In the genomic region with DNA sequence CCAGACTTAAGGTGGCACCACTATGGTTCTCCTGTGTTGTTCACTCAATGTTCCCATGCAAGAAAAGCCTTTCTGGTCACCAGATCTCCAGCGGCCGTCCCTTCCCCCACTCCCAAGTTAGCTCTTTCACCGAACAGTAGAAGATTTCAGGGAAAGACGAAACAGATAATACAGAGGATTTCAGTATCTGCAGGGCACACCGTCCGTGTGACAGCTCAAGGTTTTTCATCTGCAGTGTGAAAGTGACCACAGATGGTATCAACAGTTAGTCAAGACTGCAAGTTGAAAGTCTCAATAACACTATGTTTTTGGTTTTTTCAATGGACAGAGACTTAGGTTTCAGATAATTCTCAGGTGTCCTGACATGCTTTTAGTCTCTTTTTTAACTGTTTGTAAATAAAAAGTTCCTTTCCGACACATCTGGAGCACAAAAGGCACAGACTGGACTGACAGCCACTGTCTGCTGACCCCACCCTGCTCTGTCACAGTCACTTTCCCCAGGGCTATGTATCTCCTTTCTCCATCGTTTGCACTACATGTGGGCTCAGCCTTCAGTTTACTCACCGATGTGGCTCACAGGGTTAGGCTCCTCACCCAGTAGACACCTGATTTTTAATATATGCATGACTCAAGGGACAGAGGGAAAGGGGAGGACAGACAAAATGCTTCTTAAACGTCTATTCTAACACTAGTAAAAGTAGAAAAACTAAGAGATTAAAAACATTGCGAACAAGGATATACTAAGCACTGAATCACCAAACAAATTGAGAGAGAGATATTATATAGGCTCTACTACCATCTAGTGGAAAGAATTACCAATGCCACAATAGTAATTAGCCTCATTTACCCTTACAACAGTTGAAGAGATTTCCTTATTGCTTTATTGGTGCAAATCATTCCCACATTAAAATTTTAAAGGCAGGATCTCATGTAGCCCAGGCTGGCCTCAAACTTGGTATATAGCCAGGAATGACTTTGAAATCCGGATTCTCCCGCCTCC, we compare ENCODE assay signal across 9 mouse cellular contexts. TPM values are rescaled to one million over a fixed set of nuclear protein-coding genes. Genes with fewer than 3 reads are reported as not detected.
DNase-seq lines count a peak whose midpoint lies in the region; ATAC-seq and TF ChIP-seq lines count a peak whose summit lies in the region.
"Had no signal": no experiment of that assay in that cellular context is flagged by ENCODE, and none has a peak within 500 bp of the region (broad histone marks: within the 10 kb centered on the region; RNA-seq: fewer than 3 reads in every experiment).

No protein-coding gene starts in this region.

- WGBS in embryonic facial prominence, embryonic 11.5 days = 71% methylated on average over 13 of the region's 13 CpGs
- whole genome bisulfite sequencing in embryonic facial prominence, embryonic 10.5 days = 74% methylated on average over 13 of the region's 13 CpGs
- 76% methylated on average over 13 of the region's 13 CpGs for WGBS in midbrain, embryonic 11.5 days
- WGBS in midbrain, embryonic 10.5 days = 78% methylated on average over 13 of the region's 13 CpGs
- WGBS in intestine, postnatal 0 days = 72% methylated on average over 13 of the region's 13 CpGs
- WGBS in stomach, postnatal 0 days = 68% methylated on average over 13 of the region's 13 CpGs

- no peak overlapping the region for H3K4me2 ChIP-seq in embryonic facial prominence, embryonic 11.5 days (ENCODE audit: low read depth, low read length)
- no peak overlapping the region for H3K4me2 ChIP-seq in midbrain, embryonic 11.5 days
- H3K4me2 ChIP-seq in intestine, postnatal 0 days (replicated peaks; ENCODE audit: low read depth) = no peak overlapping the region
- H3K4me2 ChIP-seq in stomach, postnatal 0 days (replicated peaks; ENCODE audit: low read depth) = no peak overlapping the region
- H3K4me2 ChIP-seq: liver, embryonic 15.5 days had no signal

- TF ChIP-seq EP300 in stomach, postnatal 0 days (optimal IDR thresholded peaks at IDR 0.05) = no peak

- no peak overlapping the region for H3K27ac ChIP-seq in embryonic facial prominence, embryonic 11.5 days (replicated peaks; ENCODE audit: low read depth, low read length)
- H3K27ac ChIP-seq in embryonic facial prominence, embryonic 10.5 days (replicated peaks) = no peak overlapping the region
- H3K27ac ChIP-seq in midbrain, embryonic 11.5 days (ENCODE audit: low read depth, low read length) = no peak overlapping the region
- H3K27ac ChIP-seq in midbrain, embryonic 10.5 days (replicated peaks) = no peak overlapping the region
- no peak overlapping the region for H3K27ac ChIP-seq in intestine, postnatal 0 days (ENCODE audit: low read depth, low read length)
- no peak overlapping the region for H3K27ac ChIP-seq in stomach, postnatal 0 days (replicated peaks)
- H3K27ac ChIP-seq: liver, embryonic 15.5 days had no signal

- 0 out of 2 replicates have a peak, but pooled peaks have one; percentile 39 for ATAC-seq in embryonic facial prominence, embryonic 11.5 days (replicated peaks; ENCODE audit: insufficient number of reproducible peaks, low FRiP score, low TSS enrichment, low read depth)
- 0 out of 2 replicates have a peak, but pooled peaks have one; percentile 10 for ATAC-seq in midbrain, embryonic 11.5 days (ENCODE audit: low FRiP score)
- peak; percentile 26; the same call in 1 of the 2 replicates for ATAC-seq in intestine, postnatal 0 days
- ATAC-seq in stomach, postnatal 0 days (ENCODE audit: low FRiP score, low TSS enrichment) = peak; percentile 53; the same call in 1 of the 2 replicates
- ATAC-seq in granulocyte monocyte progenitor cell, adult 5-6 weeks (replicated peaks; ENCODE audit: poor library complexity, severe bottlenecking) = no peak

- no peaks in the 10 kb centered on the region for H3K4me1 ChIP-seq in embryonic facial prominence, embryonic 11.5 days (ENCODE audit: control insufficient read depth, insufficient read depth, low read length)
- no peaks in the 10 kb centered on the region for H3K4me1 ChIP-seq in embryonic facial prominence, embryonic 10.5 days
- H3K4me1 ChIP-seq in midbrain, embryonic 11.5 days (ENCODE audit: control insufficient read depth, insufficient read depth, low read length) = peaks cover 4% of the 10 kb centered on the region; the same call in 1 of the 2 replicates
- H3K4me1 ChIP-seq in midbrain, embryonic 10.5 days = peaks cover 29% of the 10 kb centered on the region
- H3K4me1 ChIP-seq in intestine, postnatal 0 days (replicated peaks; ENCODE audit: control insufficient read depth, insufficient read depth, low read length) = 0 out of 2 replicates have a peak, but pooled peaks cover 3% of the 10 kb centered on the region
- no peaks in the 10 kb centered on the region for H3K4me1 ChIP-seq in stomach, postnatal 0 days (replicated peaks; ENCODE audit: control insufficient read depth, insufficient read depth)
- H3K4me1 ChIP-seq: liver, embryonic 15.5 days had no signal

- no peaks in the 10 kb centered on the region for H3K27me3 ChIP-seq in embryonic facial prominence, embryonic 11.5 days (ENCODE audit: control insufficient read depth, insufficient read depth, low read length)
- H3K27me3 ChIP-seq in embryonic facial prominence, embryonic 10.5 days (replicated peaks; ENCODE audit: low read depth, poor library complexity, severe bottlenecking) = no peaks in the 10 kb centered on the region
- H3K27me3 ChIP-seq in midbrain, embryonic 11.5 days (ENCODE audit: control insufficient read depth, insufficient read depth, low read length) = no peaks in the 10 kb centered on the region
- H3K27me3 ChIP-seq in midbrain, embryonic 10.5 days (ENCODE audit: low read depth, poor library complexity, severe bottlenecking) = no peaks in the 10 kb centered on the region
- no peaks in the 10 kb centered on the region for H3K27me3 ChIP-seq in intestine, postnatal 0 days (replicated peaks; ENCODE audit: control insufficient read depth, insufficient read depth, low read length)
- no peaks in the 10 kb centered on the region for H3K27me3 ChIP-seq in stomach, postnatal 0 days (ENCODE audit: control insufficient read depth, insufficient read depth, low read length)
- H3K27me3 ChIP-seq: liver, embryonic 15.5 days had no signal

- TF ChIP-seq CTCF in intestine, postnatal 0 days (IDR thresholded peaks at IDR 0.05; ENCODE audit: low read depth) = peak; percentile 71
- peak; percentile 80 for TF ChIP-seq CTCF in stomach, postnatal 0 days (IDR thresholded peaks at IDR 0.05; ENCODE audit: low read depth)

- no peaks in the 10 kb centered on the region for H3K9me3 ChIP-seq in embryonic facial prominence, embryonic 11.5 days (replicated peaks; ENCODE audit: control insufficient read depth, low read length)
- no peaks in the 10 kb centered on the region for H3K9me3 ChIP-seq in embryonic facial prominence, embryonic 10.5 days
- no peaks in the 10 kb centered on the region for H3K9me3 ChIP-seq in midbrain, embryonic 11.5 days (ENCODE audit: control insufficient read depth, low read length)
- H3K9me3 ChIP-seq in midbrain, embryonic 10.5 days (replicated peaks) = no peaks in the 10 kb centered on the region
- no peaks in the 10 kb centered on the region for H3K9me3 ChIP-seq in intestine, postnatal 0 days (ENCODE audit: control insufficient read depth)
- no peaks in the 10 kb centered on the region for H3K9me3 ChIP-seq in stomach, postnatal 0 days (ENCODE audit: control insufficient read depth, low read length)
- H3K9me3 ChIP-seq: liver, embryonic 15.5 days had no signal

- H3K4me3 ChIP-seq in embryonic facial prominence, embryonic 11.5 days (ENCODE audit: low read depth, low read length) = no peak overlapping the region
- no peak overlapping the region for H3K4me3 ChIP-seq in embryonic facial prominence, embryonic 10.5 days
- H3K4me3 ChIP-seq in midbrain, embryonic 11.5 days (ENCODE audit: low read depth, low read length) = no peak overlapping the region
- H3K4me3 ChIP-seq in midbrain, embryonic 10.5 days = no peak overlapping the region
- no peak overlapping the region for H3K4me3 ChIP-seq in intestine, postnatal 0 days (ENCODE audit: low read depth, low read length)
- no peak overlapping the region for H3K4me3 ChIP-seq in stomach, postnatal 0 days (ENCODE audit: low read depth, low read length)
- H3K4me3 ChIP-seq: liver, embryonic 15.5 days had no signal

- no peaks in the 10 kb centered on the region for H3K36me3 ChIP-seq in embryonic facial prominence, embryonic 11.5 days (replicated peaks; ENCODE audit: control insufficient read depth, insufficient read depth, low read depth, low read length)
- H3K36me3 ChIP-seq in embryonic facial prominence, embryonic 10.5 days (replicated peaks) = no peaks in the 10 kb centered on the region
- H3K36me3 ChIP-seq in midbrain, embryonic 11.5 days (ENCODE audit: control insufficient read depth, insufficient read depth, low read length) = no peaks in the 10 kb centered on the region
- no peaks in the 10 kb centered on the region for H3K36me3 ChIP-seq in midbrain, embryonic 10.5 days
- H3K36me3 ChIP-seq in intestine, postnatal 0 days (ENCODE audit: control insufficient read depth, insufficient read depth) = peaks cover 20% of the 10 kb centered on the region
- no peaks in the 10 kb centered on the region for H3K36me3 ChIP-seq in stomach, postnatal 0 days (ENCODE audit: control insufficient read depth, insufficient read depth, low read length)
- H3K36me3 ChIP-seq: liver, embryonic 15.5 days had no signal

- DNase-seq in embryonic facial prominence, embryonic 11.5 days (ENCODE audit: low spot score) = peak; percentile 34
- DNase-seq in embryonic facial prominence, embryonic 10.5 days (ENCODE audit: low spot score) = no peak
- DNase-seq in midbrain, embryonic 11.5 days (ENCODE audit: low spot score, missing footprints) = no peak
- no peak for DNase-seq in midbrain, embryonic 10.5 days (ENCODE audit: low spot score)
- DNase-seq in stomach, postnatal 0 days (ENCODE audit: low spot score) = no peak
- DNase-seq in spleen, postnatal 10 days (ENCODE audit: low spot score in 2 of 2) = no peak

- H3K9ac ChIP-seq in embryonic facial prominence, embryonic 11.5 days (replicated peaks; ENCODE audit: low read length) = no peak overlapping the region
- H3K9ac ChIP-seq in midbrain, embryonic 11.5 days (ENCODE audit: low read length) = no peak overlapping the region
- H3K9ac ChIP-seq in intestine, postnatal 0 days (ENCODE audit: low read depth, low read length) = no peak overlapping the region
- H3K9ac ChIP-seq in stomach, postnatal 0 days (ENCODE audit: low read length) = no peak overlapping the region
- H3K9ac ChIP-seq: liver, embryonic 15.5 days had no signal

RNA-seq across cellular contexts. Expression of a gene that starts 6.6 kb away (rescaled TPM):
- 0.13 TPM in 1 of 2 replicates, not detected in the other for polyA plus RNA-seq in embryonic facial prominence, embryonic 11.5 days (2014; fragmentation: Nextera tagmentation; extraction: Ambion mirVana)
- not detected in 2 replicates for polyA plus RNA-seq in embryonic facial prominence, embryonic 10.5 days (2016; fragmentation: Nextera tagmentation; extraction: Ambion mirVana)
- not detected in 2 replicates for polyA plus RNA-seq in midbrain, embryonic 11.5 days (2014; fragmentation: Nextera tagmentation; extraction: Ambion mirVana)
- polyA plus RNA-seq in midbrain, embryonic 10.5 days (2016; fragmentation: Nextera tagmentation; extraction: Ambion mirVana) = 0.06 TPM in 1 of 2 replicates, not detected in the other
- polyA plus RNA-seq in intestine, postnatal 0 days (2015; fragmentation: Nextera tagmentation; extraction: Ambion mirVana) = 0.39 and 0.44 TPM in 2 replicates
- 0.16 and 0.21 TPM in 2 replicates for polyA plus RNA-seq in stomach, postnatal 0 days (2015; fragmentation: Nextera tagmentation; extraction: Ambion mirVana)
- not detected in 2 replicates for total RNA-seq in granulocyte monocyte progenitor cell, adult 5-6 weeks (2014; fragmentation: Nextera tagmentation)
- total RNA-seq in granulocyte monocyte progenitor cell, adult 5-6 weeks (2017) = 0.31 TPM in 1 of 2 replicates, not detected in the other
